22 mouse cellular contexts compared by ENCODE assay signal in genomic region chr3:145641036-145641685, GRCm38 (mm10). TPM values are rescaled to one million over a fixed set of nuclear protein-coding genes. Genes with fewer than 3 reads are reported as not detected.
DNase-seq lines count a peak whose midpoint lies in the region; TF ChIP-seq lines count a peak whose summit lies in the region.
"Had no signal": no experiment of that assay in that cellular context is flagged by ENCODE, and none has a peak within 500 bp of the region (broad histone marks: within the 10 kb centered on the region; RNA-seq: fewer than 3 reads in every experiment).

No protein-coding gene starts in this region.

- H3K27ac ChIP-seq in gastrocnemius, adult 2 months: peak overlapping the region; percentile 74
- no peak overlapping the region for H3K27ac ChIP-seq in CH12.LX (ENCODE audit: insufficient read depth, low read depth)
- H3K27ac ChIP-seq: embryonic facial prominence, embryonic 12.5 days; embryonic facial prominence, embryonic 15.5 days; forebrain, embryonic 15.5 days; heart, embryonic 10.5 days; hindbrain, embryonic 12.5 days; hindbrain, embryonic 15.5 days had no signal

- H3K9ac ChIP-seq in CH12.LX (ENCODE audit: insufficient read depth, low read depth): no peak overlapping the region
- H3K9ac ChIP-seq: embryonic facial prominence, embryonic 12.5 days; embryonic facial prominence, embryonic 15.5 days; forebrain, embryonic 15.5 days; hindbrain, embryonic 12.5 days; hindbrain, embryonic 15.5 days had no signal

- in situ Hi-C loops in CH12.LX (cut with MboI; ENCODE audit: low pct_ligation_motif_present, low pct_unique_long_range_greater_than_20kb, low sequenced_read_pairs): no loop called here

- H3ac ChIP-seq in myocyte (ENCODE audit: control insufficient read depth, insufficient read length): no peak overlapping the region

- TF ChIP-seq CTCF in gastrocnemius, adult 2 months (IDR thresholded peaks at IDR 0.05): no peak
- no peak for TF ChIP-seq CTCF in CH12.LX (conservative IDR thresholded peaks at IDR 0.05 in 1 of 2, IDR thresholded peaks at IDR 0.05 in 1 of 2; ENCODE audit: low read depth in 2 of 2, low read length in 2 of 2)

- H3K27me3 ChIP-seq in CH12.LX (replicated peaks) (no peaks in the 10 kb centered on the region), myocyte (ENCODE audit: control insufficient read depth, insufficient read depth, insufficient read length) (no peaks in the 10 kb centered on the region)
- H3K27me3 ChIP-seq: embryonic facial prominence, embryonic 15.5 days; forebrain, embryonic 15.5 days; hindbrain, embryonic 12.5 days; hindbrain, embryonic 15.5 days had no signal

- H3K36me3 ChIP-seq in CH12.LX (replicated peaks in 1 of 2; ENCODE audit: control insufficient read depth in 1 of 2, insufficient read depth in 1 of 2, low read length in 1 of 2): no peaks in the 10 kb centered on the region
- no peaks in the 10 kb centered on the region for H3K36me3 ChIP-seq in myocyte (ENCODE audit: control insufficient read depth, insufficient read depth)
- H3K36me3 ChIP-seq: embryonic facial prominence, embryonic 12.5 days; embryonic facial prominence, embryonic 15.5 days; forebrain, embryonic 15.5 days; heart, embryonic 10.5 days; hindbrain, embryonic 12.5 days; hindbrain, embryonic 15.5 days had no signal

- H3K4me2 ChIP-seq in CH12.LX (ENCODE audit: insufficient read depth, low read depth, poor library complexity, severe bottlenecking): peak overlapping the region; percentile 1; the same call in 1 of the 2 replicates
- peak overlapping the region; percentile 49 for H3K4me2 ChIP-seq in myocyte (ENCODE audit: low read depth)
- H3K4me2 ChIP-seq: embryonic facial prominence, embryonic 12.5 days; embryonic facial prominence, embryonic 15.5 days; forebrain, embryonic 15.5 days; hindbrain, embryonic 12.5 days; hindbrain, embryonic 15.5 days had no signal

- DNase-seq in gastrocnemius, adult 2 months: no peak
- no peak for DNase-seq in gastrocnemius, postnatal 10 days
- DNase-seq in 3T3-L1 (ENCODE audit: low read depth, low spot score) (peak; percentile 53), CH12.LX (ENCODE audit: extremely low read depth) (peak; percentile 15), adipocyte (ENCODE audit: low spot score) (no peak)
- DNase-seq in cerebellum, postnatal 10 days: no peak
- DNase-seq: adrenal gland, postnatal 10 days; cerebellum, adult 18-20 months; cerebellum, adult 9-10 months; cerebellum, postnatal 25 days; gastrocnemius, postnatal 25 days; heart, adult 2 months had no signal

- TF ChIP-seq RAD21 in CH12.LX (IDR thresholded peaks at IDR 0.05; ENCODE audit: low read depth, low read length): no peak

- dilution Hi-C loops in CH12.LX (cut with MboI; ENCODE audit: extremely low pct_ligation_motif_present, extremely low pct_unique_long_range_greater_than_20kb, low sequenced_read_pairs): no loop called here

- H3K4me1 ChIP-seq in CH12.LX (ENCODE audit: control insufficient read depth in 1 of 2, insufficient read depth in 2 of 2): peaks cover 15 to 36% of the 10 kb centered on the region in 2 experiments
- H3K4me1 ChIP-seq: embryonic facial prominence, embryonic 15.5 days had no signal

- intact Hi-C loops in gastrocnemius, adult 2 months (cut with DNase I): no loop called here

- TF ChIP-seq POLR2A in CH12.LX (IDR thresholded peaks at IDR 0.05; ENCODE audit: low read depth, low read length) (no peak), myocyte (IDR thresholded peaks at IDR 0.05; ENCODE audit: insufficient read length, low read depth) (no peak)

- no peaks in the 10 kb centered on the region for H3K9me3 ChIP-seq in CH12.LX (replicated peaks; ENCODE audit: low read length)
- H3K9me3 ChIP-seq: embryonic facial prominence, embryonic 12.5 days; embryonic facial prominence, embryonic 15.5 days; forebrain, embryonic 15.5 days; heart, embryonic 10.5 days; hindbrain, embryonic 12.5 days; hindbrain, embryonic 15.5 days had no signal

- H3K4me3 ChIP-seq in gastrocnemius, adult 2 months: no peak overlapping the region
- no peak overlapping the region for H3K4me3 ChIP-seq in CH12.LX (replicated peaks in 1 of 3; ENCODE audit: low read depth in 2 of 3, low read length in 2 of 3, poor library complexity in 1 of 3)
- H3K4me3 ChIP-seq in myocyte: no peak overlapping the region
- H3K4me3 ChIP-seq: embryonic facial prominence, embryonic 12.5 days; embryonic facial prominence, embryonic 15.5 days; forebrain, embryonic 15.5 days; heart, adult 2 months; heart, embryonic 10.5 days; hindbrain, embryonic 12.5 days; hindbrain, embryonic 15.5 days had no signal

- TF ChIP-seq EP300 in CH12.LX (IDR thresholded peaks at IDR 0.05; ENCODE audit: low read length): no peak

- H3K79me2 ChIP-seq in CH12.LX (replicated peaks; ENCODE audit: control insufficient read depth, extremely low read depth, insufficient read depth, poor library complexity, severe bottlenecking): no peaks in the 10 kb centered on the region
- H3K79me2 ChIP-seq in myocyte (ENCODE audit: control insufficient read depth, insufficient read depth): no peaks in the 10 kb centered on the region

TF ChIP-seq in CH12.LX, 34 proteins besides CTCF, POLR2A, EP300 and RAD21:
- TF ChIP-seq NRF1 (IDR thresholded peaks at IDR 0.05; ENCODE audit: low read depth, low read length) (no peak), ELF1 (IDR thresholded peaks at IDR 0.05; ENCODE audit: low read depth, low read length) (no peak), ZNF384 (IDR thresholded peaks at IDR 0.05; ENCODE audit: low read depth, low read length) (no peak), SIN3A (IDR thresholded peaks at IDR 0.05; ENCODE audit: low read length) (no peak), MXI1 (IDR thresholded peaks at IDR 0.05; ENCODE audit: low read depth, low read length) (no peak), MYC (IDR thresholded peaks at IDR 0.05; ENCODE audit: low read depth, low read length) (no peak), GABPA (IDR thresholded peaks at IDR 0.05; ENCODE audit: insufficient replicate concordance, low read depth, low read length) (no peak)
TF ChIP-seq in CH12.LX: peak in this region for 0.

TF ChIP-seq in myocyte, 11 proteins besides CTCF, POLR2A, EP300 and RAD21:
- TF ChIP-seq TCF12 (IDR thresholded peaks at IDR 0.05; ENCODE audit: insufficient read depth, poor library complexity, severe bottlenecking) (no peak), POLR2AphosphoS2 (IDR thresholded peaks at IDR 0.05; ENCODE audit: insufficient read length, low read depth) (no peak), SRF (IDR thresholded peaks at IDR 0.05; ENCODE audit: control insufficient read depth, insufficient read length, low read depth) (no peak), MYOG (IDR thresholded peaks at IDR 0.05; ENCODE audit: control insufficient read depth in 1 of 3, insufficient read depth in 1 of 3, insufficient read length in 2 of 3, low read depth in 2 of 3) (no peak), MYOD1 (IDR thresholded peaks at IDR 0.05; ENCODE audit: control insufficient read depth in 1 of 3, insufficient read length in 2 of 3, low read depth in 2 of 3) (no peak), CEBPB (IDR thresholded peaks at IDR 0.05; ENCODE audit: insufficient read depth, poor library complexity, severe bottlenecking) (peak; percentile 56; the same call in 1 of the 2 replicates)

RNA-seq across cellular contexts. Expression of gene Ccn1, which starts 8.6 kb away (rescaled TPM):
- 10 to 100 TPM; 20.8 to 52.2 TPM for total RNA-seq in gastrocnemius, adult 2 months (2021)
- total RNA-seq in gastrocnemius, postnatal 10 days (2021): 10 to 100 TPM; 27.6 to 37.1 TPM
- total RNA-seq in CH12.LX (2012; rRNA removed): not detected in 2 replicates
- not detected in 2 replicates for total RNA-seq in CH12.LX (2014; rRNA removed)
- not detected in 2 replicates for polyA plus RNA-seq in CH12.LX (2012; ENCODE audit: insufficient read length, low read depth)
- 49.6 TPM for polyA plus RNA-seq in myocyte (2012; fragmentation: generic; extraction: Trizol)
- total RNA-seq: hematopoietic stem cell, adult 5-6 weeks; MEL had no signal
- polyA plus RNA-seq: activated CD4-positive, CD25-positive, alpha-beta regulatory T cell, adult 4 months had no signal

Comparison
In these comparisons a context has a peak if more than half of its experiments do, and no peak if none do; other contexts are left out.
1. DNase-seq: peak in 3T3-L1 (single experiment) and CH12.LX (single experiment); none in gastrocnemius, adult 2 months (single experiment), gastrocnemius, postnatal 10 days (single experiment), cerebellum, postnatal 10 days (0 of 2) and adipocyte (single experiment).
2. RNA of gene Ccn1, which starts 8.6 kb away (total RNA-seq): 20.8 to 52.2 TPM in gastrocnemius, adult 2 months and 27.6 to 37.1 TPM in gastrocnemius, postnatal 10 days; not detected in CH12.LX; every median in the first group is over 10 times any median in the second.